Mouse (Mus musculus) left cerebral cortex, adult 2 months (tissue): Measurements from ENCODE around the gene Ipo5. TPM values are rescaled to one million over a fixed set of nuclear protein-coding genes. Genes with fewer than 3 reads are reported as not detected.
A peak's percentile ranks its signal among the peaks of the same experiment; 100 is the strongest.

Experiments
- DNase-seq, 2 experiments: peaks; one replicate each; pipeline ENCODE4 v3.0.0; 2021 to 2022; ENCODE audit warnings: low spot score in 2 of 2, mixed read lengths in 1 of 2; ENCODE audit errors: extremely low spot score in 1 of 2
- H3K27ac ChIP-seq: fragments of 200-600 bp; 2 replicates; pipeline ENCODE4 v1.8.1; 2022
- H3K4me3 ChIP-seq: fragments of 200-600 bp; 2 replicates; pipeline ENCODE4 v1.8.1; 2022
- CTCF ChIP-seq: fragments of 200-600 bp; IDR thresholded peaks from 2 replicates; pipeline ENCODE4 v1.8.1; 2022; ENCODE audit warnings: antibody characterized with exemption, mild to moderate bottlenecking, moderate library complexity
- intact Hi-C: fragments of 180-260 bp; cut with DNase I; formaldehyde crosslinking; loops from one replicate; pipeline ENCODE4 v1.15.1; 2025
- total RNA-seq, 2 experiments: library from RNA; stranded (reverse); gene quantifications; 2 replicates each; pipeline ENCODE4 v1.2.3; 2021

Ipo5 gene
- total RNA-seq, 2 experiments from 2014 or later, result 103 to 112 TPM

- no peak overlapping the region for H3K4me3 ChIP-seq
- intact Hi-C loops, result no loop called here
- TF ChIP-seq CTCF, result no peak
- H3K27ac ChIP-seq, result no peak overlapping the region
- DNase-seq, result no peak
Observed at GRCm38 (mm10) chr14:120968723-120969122, 57.7 kb downstream of the Ipo5 start.

GRCm38 (mm10) chr14:120969673-120970072 is 58.6 kb downstream of the Ipo5 start:
- no peak overlapping the region for H3K27ac ChIP-seq
- TF ChIP-seq CTCF, result no peak
- intact Hi-C loops, result no loop called here
- no peak for DNase-seq
- no peak overlapping the region for H3K4me3 ChIP-seq

- H3K27ac ChIP-seq, result no peak overlapping the region
- DNase-seq, result no peak
- H3K4me3 ChIP-seq, result no peak overlapping the region
- TF ChIP-seq CTCF, result peak; percentile 54
- intact Hi-C loops, result no loop called here
Observed at GRCm38 (mm10) chr14:120970637-120971036, 59.6 kb downstream of the Ipo5 start.

GRCm38 (mm10) chr14:120971313-120971712 is 60.3 kb downstream of the Ipo5 start:
- intact Hi-C loops, result no loop called here

GRCm38 (mm10) chr14:120979559-120979958 is 68.5 kb downstream of the Ipo5 start:
- TF ChIP-seq CTCF, result peak; percentile 67
- intact Hi-C loops, result no loop called here
- Histone ChIP-seq H3K4me3 (no peak overlapping the region), H3K27ac (no peak overlapping the region)
- DNase-seq, result peak; percentile 26 to 40

More at GRCm38 (mm10) chr14:120971313-120971712, 60.3 kb downstream of the Ipo5 start:
- DNase-seq, result no peak
- TF ChIP-seq CTCF, result peak; percentile 27
- Histone ChIP-seq H3K27ac (no peak overlapping the region), H3K4me3 (no peak overlapping the region)

- DNase-seq, result peak; percentile 46 to 56
- intact Hi-C loops, result no loop called here
- no peak for TF ChIP-seq CTCF
- Histone ChIP-seq H3K27ac (peak overlapping the region; percentile 57), H3K4me3 (no peak overlapping the region)
Observed at GRCm38 (mm10) chr14:120989126-120989525, 78.1 kb downstream of the Ipo5 start.

Other genes with a start within 250 kb of the Ipo5 start
- gene Farp1, start 124.0 kb downstream of the Ipo5 start, total RNA-seq, result 100 to 1,000 TPM; 142 to 152 TPM